Mouse (Mus musculus) urinary bladder, postnatal 36 days (tissue): ENCODE results near the gene Gcfc2.

Experiments used
- DNase-seq, 2 experiments: peaks; one replicate each; pipeline ENCODE4 v3.0.0; 2022; ENCODE audit warnings: low spot score in 2 of 2, mixed read lengths in 1 of 2

The Gcfc2 gene

DNA sequence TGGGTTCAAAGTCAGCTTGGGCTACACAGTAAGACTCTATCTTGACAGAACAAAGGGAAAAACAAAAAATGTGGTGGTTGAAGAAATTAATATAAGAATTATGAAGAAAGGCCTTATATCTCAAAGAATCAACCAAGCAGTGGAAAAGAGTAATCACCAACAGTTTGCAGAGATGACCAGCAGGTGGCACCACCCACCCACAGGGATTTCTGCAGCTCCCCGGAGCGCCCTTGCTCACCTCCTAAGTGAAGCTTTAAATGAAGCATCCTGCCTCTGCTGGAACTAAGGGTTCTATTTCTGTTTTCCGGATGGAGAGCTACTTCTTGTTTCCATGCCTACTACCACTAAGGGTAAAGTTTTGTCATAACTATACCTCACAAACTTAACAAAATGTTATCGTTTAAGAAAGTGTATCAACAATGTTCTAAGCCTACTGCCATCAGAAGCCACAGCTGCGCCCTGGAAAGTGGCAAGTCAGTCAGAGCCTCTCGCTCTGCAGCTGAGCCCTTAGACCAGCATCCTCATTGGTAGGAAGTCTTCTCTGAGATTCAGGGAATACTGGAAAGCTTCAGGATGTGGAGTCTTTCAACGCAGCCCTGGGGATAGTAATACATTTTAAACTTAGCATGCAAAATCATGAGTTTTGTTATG lies 52.6 kb downstream of the Gcfc2 start:
- DNase-seq = peak; percentile 65 to 75

DNA sequence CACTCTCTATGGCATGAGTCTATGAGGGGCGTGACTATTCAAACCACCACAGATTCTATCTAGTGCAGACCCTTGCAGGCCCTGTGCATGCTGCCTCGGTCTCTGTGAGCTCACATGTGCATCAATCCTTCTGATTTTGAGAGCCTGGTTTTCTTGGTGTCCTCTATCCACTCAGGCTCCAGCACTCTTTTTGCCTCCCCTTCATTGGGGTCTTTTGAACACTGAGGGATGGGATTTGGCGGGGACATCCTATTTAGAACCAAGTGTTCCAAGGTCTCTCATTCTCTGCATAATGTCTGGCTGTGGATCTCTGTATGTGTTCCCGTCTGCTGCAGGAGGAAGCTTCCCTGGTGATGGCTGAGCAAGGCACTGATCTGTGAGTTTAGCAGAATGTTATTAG lies 55.8 kb downstream of the Gcfc2 start:
- DNase-seq = no peak

- DNase-seq = no peak
Measured at GRCm38 (mm10) chr6:81986171-81986570, 62.7 kb downstream of the Gcfc2 start.

DNA sequence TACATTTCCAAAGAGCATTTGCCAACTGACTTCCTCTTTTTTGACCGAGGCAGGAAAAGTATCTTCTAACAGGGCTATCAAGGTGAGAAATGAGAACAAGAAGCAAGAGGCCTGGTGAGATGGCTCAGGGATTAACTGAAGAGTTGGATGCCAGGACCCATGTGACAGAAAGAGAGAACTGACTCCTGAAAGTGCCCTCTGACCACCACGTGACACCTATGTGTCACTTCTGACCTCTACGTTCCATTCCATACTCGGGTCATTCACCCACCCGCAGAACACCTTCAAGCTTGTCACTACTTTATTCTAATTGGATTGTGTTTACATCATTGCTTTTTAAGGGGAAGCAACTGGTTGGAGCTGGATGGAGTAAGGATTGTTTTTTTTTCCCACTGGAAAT lies 63.1 kb downstream of the Gcfc2 start:
- no peak for DNase-seq

DNA sequence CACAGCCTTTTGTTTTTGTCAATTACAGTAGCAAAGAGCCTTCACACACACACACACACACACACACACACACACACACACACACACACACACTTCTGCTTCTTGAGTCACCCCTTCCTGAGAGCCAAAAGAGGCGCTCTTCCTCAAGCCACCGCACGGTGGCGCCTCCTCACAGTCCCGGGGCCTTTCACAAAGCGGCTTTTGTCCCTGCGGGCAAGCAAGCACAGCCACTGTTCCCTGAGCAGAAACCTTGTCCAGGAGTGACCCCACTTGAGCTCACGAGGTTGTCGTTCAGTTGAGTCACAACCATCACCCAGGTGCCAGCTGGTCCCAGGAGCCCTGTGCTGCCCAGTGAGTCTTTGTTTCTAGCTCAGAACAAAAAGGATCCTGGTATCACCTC lies 63.5 kb downstream of the Gcfc2 start:
- DNase-seq = peak; percentile 70 to 83

DNA sequence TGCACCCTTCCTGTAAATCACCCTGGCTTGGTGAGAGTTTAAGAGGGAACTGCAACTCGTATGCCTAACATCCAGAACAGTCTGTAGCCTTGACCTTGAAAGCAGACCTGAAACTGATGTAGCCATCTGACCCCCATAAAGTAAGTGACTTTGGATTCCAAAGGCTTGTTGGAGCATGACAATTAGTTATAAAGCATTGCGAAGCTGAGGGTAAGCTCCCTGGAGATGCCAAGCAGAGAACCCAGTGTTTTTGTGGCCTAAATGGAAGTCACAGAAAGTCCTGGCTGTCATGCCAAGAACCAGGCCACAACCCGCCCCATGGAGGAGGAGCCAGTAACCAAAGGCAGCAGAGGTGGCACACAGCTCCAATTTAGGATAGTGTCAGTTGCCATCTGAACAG lies 64.1 kb downstream of the Gcfc2 start:
- peak in 1 of 2 experiments; percentile 43 for DNase-seq

DNA sequence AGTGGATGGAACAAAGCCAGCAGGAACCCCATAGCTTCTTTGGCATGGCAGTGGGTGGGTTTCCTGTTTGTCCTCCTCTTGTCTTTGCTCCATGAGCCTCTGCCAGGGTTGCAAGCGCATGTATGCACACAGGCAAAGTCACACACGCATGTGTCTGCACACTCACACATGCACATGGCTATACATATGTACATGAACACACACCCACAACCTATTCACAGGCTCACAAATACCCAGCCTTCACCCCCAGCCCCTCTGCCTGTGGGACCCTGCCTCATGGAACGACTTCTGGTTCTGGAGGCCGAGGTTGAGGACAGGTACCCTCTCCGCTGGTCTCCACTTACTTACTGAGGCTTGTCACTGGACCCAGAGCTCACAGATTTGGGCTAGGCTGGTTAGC lies 64.9 kb downstream of the Gcfc2 start:
- DNase-seq = no peak

- DNase-seq = no peak
Measured at GRCm38 (mm10) chr6:81990049-81990810, 66.8 kb downstream of the Gcfc2 start.
